Mouse (Mus musculus): ENCODE measurements around the gene Map2k7. TPM values are rescaled to one million over a fixed set of nuclear protein-coding genes. Genes with fewer than 3 reads are reported as not detected.

Map2k7 gene
- total and polyA plus RNA-seq, 3 experiments, result 25.8 to 115 TPM; not detected in 1

DNA sequence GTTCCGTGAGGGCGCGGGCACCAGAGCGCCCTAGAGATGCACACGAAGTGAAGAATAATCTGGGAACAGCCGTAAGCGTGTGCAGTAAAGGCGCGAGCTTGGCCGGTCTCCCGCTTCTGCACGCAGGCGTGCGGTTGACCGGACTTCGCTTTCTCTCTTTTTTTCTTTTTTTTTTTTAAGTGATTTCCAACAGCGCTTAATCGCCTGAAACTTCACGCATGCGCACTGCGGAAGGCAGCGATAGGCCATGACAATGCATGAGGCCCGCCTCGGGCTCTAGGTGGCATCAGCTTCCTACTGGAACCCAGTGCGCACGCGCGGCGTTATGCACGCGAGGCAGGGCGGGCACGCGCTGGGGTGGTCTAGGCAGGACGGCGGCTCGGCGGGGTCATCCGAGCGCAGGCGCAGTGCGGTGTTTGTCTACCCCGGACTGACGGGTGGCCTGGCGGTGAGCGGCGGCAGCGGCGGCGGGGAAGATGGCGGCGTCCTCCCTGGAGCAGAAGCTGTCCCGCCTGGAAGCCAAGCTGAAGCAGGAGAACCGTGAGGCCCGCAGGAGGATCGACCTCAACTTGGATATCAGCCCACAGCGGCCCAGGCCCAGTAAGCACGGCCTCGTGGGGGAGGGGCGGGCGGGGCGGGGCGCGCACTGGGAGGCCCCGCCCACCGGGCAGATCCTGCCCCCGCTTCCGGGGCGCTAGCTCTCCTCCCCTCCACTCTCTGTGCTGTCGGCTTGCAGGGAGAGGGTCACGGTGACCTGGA lies at the start of gene Map2k7, which contains the start of gene Gm49320 (continued):
- TF ChIP-seq SIN3A (IDR thresholded peaks at IDR 0.05; ENCODE audit: low read length) (peak; percentile 69; the same call in 1 of the 2 replicates), TCF12 (IDR thresholded peaks at IDR 0.05; ENCODE audit: low read depth, low read length) (peak; percentile 70), ZKSCAN1 (IDR thresholded peaks at IDR 0.05; ENCODE audit: low read depth, low read length) (no peak), HCFC1 (IDR thresholded peaks at IDR 0.05; ENCODE audit: low read depth, low read length) (peak; percentile 87), ELF1 (IDR thresholded peaks at IDR 0.05; ENCODE audit: low read depth, low read length) (peak; percentile 70)

DNA sequence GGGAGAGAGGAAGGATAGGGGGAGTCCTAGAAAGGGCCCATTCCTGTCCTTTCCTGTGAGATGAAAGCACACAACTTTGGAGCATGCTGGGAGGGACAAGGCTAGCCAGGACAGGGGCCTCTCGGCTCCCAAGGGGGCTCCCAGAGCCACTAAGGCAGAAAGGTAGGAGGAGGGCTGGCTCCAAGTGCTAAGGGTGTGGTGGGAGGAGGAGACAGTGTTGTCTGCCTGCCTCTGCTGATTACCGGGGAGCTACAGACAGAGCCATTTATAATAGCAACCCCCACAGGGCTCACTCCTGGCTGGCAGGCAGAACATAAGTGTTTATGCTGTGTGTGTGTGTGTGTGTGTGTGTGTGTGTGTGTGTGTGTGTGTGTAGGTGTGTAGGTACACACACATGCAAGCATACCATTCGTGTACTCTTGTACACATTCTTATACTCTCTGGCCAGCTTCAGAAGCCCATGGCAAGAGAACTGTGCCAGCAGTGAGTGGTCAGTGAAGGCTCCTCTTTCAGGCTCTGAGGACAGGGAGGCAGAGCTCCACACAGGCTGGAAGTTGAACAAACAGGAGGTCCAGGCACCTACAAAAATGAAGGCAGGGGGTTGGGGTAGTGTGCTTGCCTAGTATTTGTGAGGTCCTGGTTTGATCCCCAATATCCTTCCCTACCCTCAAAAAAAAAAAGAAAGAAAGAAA lies 49.4 kb upstream of the Map2k7 start:
- DNase-seq (ENCODE audit: low read depth, low spot score), result peak; percentile 47
- H3K4me1 ChIP-seq (ENCODE audit: control insufficient read depth in 1 of 2, insufficient read depth in 2 of 2, low read length in 2 of 2), result no peaks in the 10 kb centered on the region; a peak in 1 of 4 replicates
- H3K9me3 ChIP-seq (replicated peaks; ENCODE audit: insufficient read depth, low read length), result no peaks in the 10 kb centered on the region
- H3K36me3 ChIP-seq (ENCODE audit: control insufficient read depth in 1 of 2, insufficient read depth in 2 of 2, low read length in 2 of 2), result no peaks in the 10 kb centered on the region
- TF ChIP-seq MAZ (IDR thresholded peaks at IDR 0.05; ENCODE audit: low read depth, low read length) (no peak), MAFK (IDR thresholded peaks at IDR 0.05; ENCODE audit: borderline replicate concordance, low read depth, low read length) (no peak), NRF1 (IDR thresholded peaks at IDR 0.05; ENCODE audit: insufficient read depth, low read depth, low read length, poor library complexity, severe bottlenecking) (no peak), MYB (IDR thresholded peaks at IDR 0.05; ENCODE audit: low read depth, low read length) (no peak), ELF1 (IDR thresholded peaks at IDR 0.05; ENCODE audit: low read depth, low read length) (no peak), TCF12 (IDR thresholded peaks at IDR 0.05; ENCODE audit: low read depth, low read length) (no peak), TAL1 (IDR thresholded peaks at IDR 0.05; ENCODE audit: low read length) (no peak), CHD2 (IDR thresholded peaks at IDR 0.05; ENCODE audit: low read length) (no peak)
- H3K27me3 ChIP-seq (ENCODE audit: control insufficient read depth in 1 of 2, insufficient read depth in 2 of 2, low read length in 2 of 2), result no peaks in the 10 kb centered on the region
- H3K79me2 ChIP-seq (ENCODE audit: control insufficient read depth, insufficient read depth, low read length, poor library complexity), result no peaks in the 10 kb centered on the region
- no peak overlapping the region for H3K9ac ChIP-seq (ENCODE audit: control insufficient read depth, low read depth, low read length, poor library complexity, severe bottlenecking)
- H3K4me3 ChIP-seq (ENCODE audit: control insufficient read depth in 1 of 2, insufficient read depth in 1 of 2, low read depth in 2 of 2, low read length in 2 of 2), result no peak overlapping the region
- H3K27ac ChIP-seq (ENCODE audit: control insufficient read depth, low read depth, low read length), result no peak overlapping the region

DNA sequence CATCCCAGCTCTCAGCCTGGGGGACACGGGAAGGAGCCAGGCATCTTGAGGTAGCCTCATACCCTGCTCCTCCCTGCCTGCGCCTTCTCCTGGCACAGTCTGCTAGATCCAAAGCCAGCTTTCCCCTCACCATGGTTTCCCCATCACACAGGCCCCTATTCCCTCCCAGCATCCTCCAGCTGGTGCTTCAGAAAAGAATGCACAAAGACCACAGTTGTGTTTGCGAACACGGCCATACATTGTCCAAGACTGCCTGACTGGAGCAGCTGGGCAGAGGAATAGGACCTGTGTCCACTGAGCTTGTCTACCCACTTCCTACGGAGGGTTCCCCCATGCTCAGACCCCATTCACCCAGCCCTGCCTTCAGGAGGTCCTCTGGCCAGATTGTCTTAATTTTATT lies 46.2 kb upstream of the Map2k7 start:
- Histone ChIP-seq H3K9me3 (replicated peaks; ENCODE audit: insufficient read depth, low read length) (no peaks in the 10 kb centered on the region), H3K9ac (ENCODE audit: control insufficient read depth, low read depth, low read length, poor library complexity, severe bottlenecking) (no peak overlapping the region), H3K27ac (ENCODE audit: control insufficient read depth, low read depth, low read length) (no peak overlapping the region), H3K27me3 (ENCODE audit: control insufficient read depth in 1 of 2, insufficient read depth in 2 of 2, low read length in 2 of 2) (no peaks in the 10 kb centered on the region), H3K79me2 (ENCODE audit: control insufficient read depth, insufficient read depth, low read length, poor library complexity) (no peaks in the 10 kb centered on the region), H3K36me3 (ENCODE audit: control insufficient read depth in 1 of 2, insufficient read depth in 2 of 2, low read length in 2 of 2) (no peaks in the 10 kb centered on the region), H3K4me3 (ENCODE audit: control insufficient read depth in 1 of 2, insufficient read depth in 1 of 2, low read depth in 2 of 2, low read length in 2 of 2) (no peak overlapping the region), H3K4me1 (ENCODE audit: control insufficient read depth in 1 of 2, insufficient read depth in 2 of 2, low read length in 2 of 2) (no peaks in the 10 kb centered on the region; a peak in 1 of 4 replicates)
- TF ChIP-seq POLR2AphosphoS5 (IDR thresholded peaks at IDR 0.05; ENCODE audit: borderline replicate concordance, low read depth, low read length) (no peak), MAFK (IDR thresholded peaks at IDR 0.05; ENCODE audit: borderline replicate concordance, low read depth, low read length) (no peak), ZMIZ1 (IDR thresholded peaks at IDR 0.05; ENCODE audit: low read depth, low read length) (no peak), UBTF (IDR thresholded peaks at IDR 0.05; ENCODE audit: borderline replicate concordance, insufficient read depth, low read depth, low read length) (no peak), CHD2 (IDR thresholded peaks at IDR 0.05; ENCODE audit: low read length) (no peak), MYC (IDR thresholded peaks at IDR 0.05; ENCODE audit: low read depth, low read length) (no peak), NELFE (IDR thresholded peaks at IDR 0.05; ENCODE audit: low read depth, low read length) (no peak), E2F4 (IDR thresholded peaks at IDR 0.05; ENCODE audit: borderline replicate concordance, low read depth, low read length) (no peak), CTCF (IDR thresholded peaks at IDR 0.05 in 2 of 3, conservative IDR thresholded peaks at IDR 0.05 in 1 of 3; ENCODE audit: control insufficient read depth in 1 of 3, insufficient read depth in 1 of 3, low read depth in 2 of 3, low read length in 3 of 3, poor library complexity in 1 of 3, severe bottlenecking in 1 of 3) (no peak), SMC3 (IDR thresholded peaks at IDR 0.05; ENCODE audit: low read depth, low read length) (no peak), ELF1 (IDR thresholded peaks at IDR 0.05; ENCODE audit: low read depth, low read length) (no peak), MAZ (IDR thresholded peaks at IDR 0.05; ENCODE audit: low read depth, low read length) (no peak)
- no peak for DNase-seq (ENCODE audit: low read depth, low spot score)
